Mouse (Mus musculus) gastrocnemius, postnatal 10 days (tissue): Measurements from ENCODE around the gene Ostf1. TPM values are rescaled to one million over a fixed set of nuclear protein-coding genes. Genes with fewer than 3 reads are reported as not detected.
"Not testable (repeated sequence)": the region's sequence is repeated elsewhere in the genome, so short reads cannot be mapped to it uniquely, and the experiment has no call there.

ENCODE experiments used
- DNase-seq: peaks from one replicate; pipeline ENCODE4 v3.0.0; 2021; ENCODE audit warnings: mixed read lengths
- total RNA-seq, 2 experiments: library from RNA; stranded (reverse); gene quantifications; 2 replicates each; pipeline ENCODE4 v1.2.3; 2021

The Ostf1 gene
- total RNA-seq, 2 experiments from 2014 or later = 31.7 to 37.6 TPM

- no peak for DNase-seq
Measured at GRCm38 (mm10) chr19:18599051-18599450, 32.6 kb downstream of the Ostf1 start.

- no peak for DNase-seq
Measured at GRCm38 (mm10) chr19:18598265-18598926, 33.2 kb downstream of the Ostf1 start.

GRCm38 (mm10) chr19:18597772-18598171 is 33.9 kb downstream of the Ostf1 start:
- no peak for DNase-seq

GRCm38 (mm10) chr19:18596876-18597275 is 34.7 kb downstream of the Ostf1 start:
- no peak for DNase-seq

GRCm38 (mm10) chr19:18593722-18594121 is 37.9 kb downstream of the Ostf1 start:
- DNase-seq = no peak

- DNase-seq = no peak
Measured at GRCm38 (mm10) chr19:18592919-18593318, 38.7 kb downstream of the Ostf1 start.

- DNase-seq = no peak
Measured at GRCm38 (mm10) chr19:18590942-18591354, 40.7 kb downstream of the Ostf1 start.

- DNase-seq = no peak
Measured at GRCm38 (mm10) chr19:18590234-18590633, 41.4 kb downstream of the Ostf1 start.

- DNase-seq = no peak
Measured at GRCm38 (mm10) chr19:18589276-18589675, 42.3 kb downstream of the Ostf1 start.

GRCm38 (mm10) chr19:18588801-18589200 is 42.8 kb downstream of the Ostf1 start:
- DNase-seq = not testable (repeated sequence)

- no peak for DNase-seq
Measured at GRCm38 (mm10) chr19:18588243-18588642, 43.4 kb downstream of the Ostf1 start.

- no peak for DNase-seq
Measured at GRCm38 (mm10) chr19:18587118-18587517, 44.5 kb downstream of the Ostf1 start.

- no peak for DNase-seq
Measured at GRCm38 (mm10) chr19:18584621-18585020, 47.0 kb downstream of the Ostf1 start.

GRCm38 (mm10) chr19:18583706-18584105 is 47.9 kb downstream of the Ostf1 start:
- DNase-seq = no peak

- no peak for DNase-seq
Measured at GRCm38 (mm10) chr19:18582887-18583286, 48.7 kb downstream of the Ostf1 start.

- DNase-seq = no peak
Measured at GRCm38 (mm10) chr19:18582226-18582625, 49.4 kb downstream of the Ostf1 start.

GRCm38 (mm10) chr19:18581046-18581445 is 50.6 kb downstream of the Ostf1 start:
- no peak for DNase-seq

- DNase-seq = no peak
Measured at GRCm38 (mm10) chr19:18579012-18579358, 52.6 kb downstream of the Ostf1 start.

- no peak for DNase-seq
Measured at GRCm38 (mm10) chr19:18578216-18579011, 53.2 kb downstream of the Ostf1 start.

GRCm38 (mm10) chr19:18577348-18577747 is 54.3 kb downstream of the Ostf1 start:
- DNase-seq = no peak

- no peak for DNase-seq
Measured at GRCm38 (mm10) chr19:18575891-18576290, 55.7 kb downstream of the Ostf1 start.

GRCm38 (mm10) chr19:18573907-18574306 is 57.7 kb downstream of the Ostf1 start:
- DNase-seq = no peak

- no peak for DNase-seq
Measured at GRCm38 (mm10) chr19:18573443-18573842, 58.2 kb downstream of the Ostf1 start.

GRCm38 (mm10) chr19:18569496-18569895 is 62.1 kb downstream of the Ostf1 start:
- no peak for DNase-seq
